Mouse (Mus musculus): ENCODE data around the gene Cpm.

- TF ChIP-seq CTCF (IDR thresholded peaks at IDR 0.05; ENCODE audit: extremely low read depth, insufficient read depth, low read length): no peak
- no peak for TF ChIP-seq POLR2A (IDR thresholded peaks at IDR 0.05; ENCODE audit: extremely low read depth, insufficient read depth, low read length)
Observed at GRCm38 (mm10) chr10:117716686-117717085, 87.4 kb downstream of the Cpm start.
